Mouse (Mus musculus) testis, adult 2 months (tissue): Measurements from ENCODE around the gene Stk39. TPM values are rescaled to one million over a fixed set of nuclear protein-coding genes. Genes with fewer than 3 reads are reported as not detected.

Experiments
- H3K27ac ChIP-seq: fragments of 200-500 bp; 2 replicates; pipeline ENCODE4 v1.5.1; 2012; ENCODE audit warnings: low read depth, low read length; ENCODE audit not compliant: control insufficient read depth, insufficient read depth
- H3K27me3 ChIP-seq: fragments of 200-500 bp; 2 replicates; pipeline ENCODE4 v1.6.1; 2012; ENCODE audit warnings: mild to moderate bottlenecking, low read length, moderate library complexity; ENCODE audit not compliant: control insufficient read depth, insufficient read depth
- H3K36me3 ChIP-seq: fragments of 200-500 bp; 2 replicates; pipeline ENCODE4 v1.6.1; 2012; ENCODE audit warnings: mild to moderate bottlenecking, low read length; ENCODE audit not compliant: control insufficient read depth, insufficient read depth
- H3K4me1 ChIP-seq: fragments of 200-500 bp; 2 replicates; pipeline ENCODE4 v1.6.1; 2012; ENCODE audit warnings: low read length; ENCODE audit not compliant: control insufficient read depth, insufficient read depth
- H3K4me3 ChIP-seq: fragments of 200-500 bp; 2 replicates; pipeline ENCODE4 v1.5.1; 2012; ENCODE audit warnings: low read depth, mild to moderate bottlenecking, low read length, moderate library complexity, mixed read lengths; ENCODE audit not compliant: control insufficient read depth
- CTCF ChIP-seq: fragments of 200-500 bp; IDR thresholded peaks from 2 replicates; pipeline ENCODE4 v1.5.1; 2012; ENCODE audit warnings: low read depth, mild to moderate bottlenecking, inconsistent platforms, low read length, moderate library complexity; ENCODE audit not compliant: control insufficient read depth, insufficient read depth, insufficient replicate concordance
- POLR2A ChIP-seq: fragments of 200-500 bp; IDR thresholded peaks from 2 replicates; pipeline ENCODE4 v1.6.1; 2012; ENCODE audit warnings: low read depth, mild to moderate bottlenecking, inconsistent platforms, low read length, moderate library complexity; ENCODE audit not compliant: control insufficient read depth
- polyA plus RNA-seq: library from polyadenylated mRNA; depleted of rRNA; stranded (reverse); fragments of >200 nt; gene quantifications from 2 replicates; pipeline ENCODE4 v1.2.3, GENCODE M21; 2012

The Stk39 gene
- polyA plus RNA-seq, 1 experiment, result 118 TPM

DNA sequence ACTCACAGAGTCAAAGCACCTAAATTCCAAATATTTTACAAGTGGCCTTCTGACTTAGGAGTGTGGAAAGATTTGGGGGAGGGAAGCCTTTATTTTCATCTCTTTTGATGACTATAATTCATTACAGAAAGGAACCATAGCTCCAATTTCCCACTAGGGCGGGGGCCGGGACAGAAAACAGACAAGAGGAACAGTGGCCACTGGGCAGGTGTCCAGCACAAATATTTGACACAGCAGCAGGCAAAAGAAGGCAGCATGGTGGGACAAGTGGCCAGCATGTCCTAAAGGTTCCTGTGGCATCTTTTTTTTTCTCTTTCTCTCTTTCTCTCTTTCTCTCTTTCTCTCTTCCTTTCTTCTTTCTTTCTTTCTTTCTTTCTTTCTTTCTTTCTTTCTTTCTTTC lies 154.6 kb downstream of the Stk39 start:
- H3K27ac ChIP-seq, result no peak overlapping the region
- TF ChIP-seq CTCF, result no peak
- no peak for TF ChIP-seq POLR2A
- no peaks in the 10 kb centered on the region for H3K27me3 ChIP-seq
- H3K4me1 ChIP-seq, result no peaks in the 10 kb centered on the region
- H3K36me3 ChIP-seq, result no peaks in the 10 kb centered on the region; the same call in 1 of the 2 replicates
- no peak overlapping the region for H3K4me3 ChIP-seq

GRCm38 (mm10) chr2:68315258-68315657 lies 156.8 kb downstream of the Stk39 start:
- no peak for TF ChIP-seq CTCF
- no peak for TF ChIP-seq POLR2A
- Histone ChIP-seq H3K4me3 (no peak overlapping the region), H3K36me3 (no peaks in the 10 kb centered on the region; the same call in 1 of the 2 replicates), H3K4me1 (no peaks in the 10 kb centered on the region), H3K27ac (no peak overlapping the region), H3K27me3 (no peaks in the 10 kb centered on the region)

DNA sequence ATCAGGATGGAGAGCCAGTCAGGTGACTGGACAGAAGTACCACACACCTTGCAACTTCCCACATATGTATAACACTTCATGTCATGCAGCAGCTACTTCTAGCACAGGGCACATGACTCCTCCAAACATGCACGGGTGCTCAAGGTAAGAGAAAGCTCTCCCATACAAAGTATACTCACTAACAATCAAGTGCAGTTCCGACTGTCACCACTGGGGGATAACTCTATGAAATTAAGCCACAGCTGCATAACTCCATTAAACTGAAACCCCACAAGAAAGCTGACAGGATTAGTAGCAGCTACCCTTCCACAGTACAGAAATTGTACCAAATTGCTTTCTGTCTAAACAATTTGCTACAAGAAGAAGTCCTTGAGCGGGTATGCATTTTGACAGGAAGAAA lies 161.9 kb downstream of the Stk39 start:
- TF ChIP-seq POLR2A (no peak), CTCF (no peak)
- Histone ChIP-seq H3K4me3 (no peak overlapping the region), H3K4me1 (no peaks in the 10 kb centered on the region), H3K27me3 (no peaks in the 10 kb centered on the region), H3K27ac (no peak overlapping the region), H3K36me3 (no peaks in the 10 kb centered on the region; the same call in 1 of the 2 replicates)

DNA sequence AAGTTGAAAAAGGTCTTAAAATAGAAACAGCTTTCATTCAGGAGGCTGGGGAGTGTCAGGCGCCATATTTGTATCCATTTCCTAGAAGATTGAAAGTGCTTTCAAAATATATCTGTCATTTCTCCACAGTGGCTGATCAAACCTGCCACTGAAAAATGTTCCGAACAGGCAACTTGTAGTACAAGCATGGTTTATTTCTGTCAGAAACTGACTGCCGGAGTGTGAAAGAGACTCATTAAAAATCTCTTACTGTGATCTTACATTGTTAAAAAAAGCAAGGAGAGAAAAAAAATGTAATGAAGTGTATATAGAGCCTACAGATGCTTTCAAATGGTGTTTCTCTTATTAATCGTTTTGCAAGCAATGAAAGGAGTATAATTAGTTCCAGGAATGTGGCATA lies 165.5 kb downstream of the Stk39 start:
- no peaks in the 10 kb centered on the region for H3K36me3 ChIP-seq
- no peak for TF ChIP-seq POLR2A
- TF ChIP-seq CTCF, result no peak

GRCm38 (mm10) chr2:68304771-68305460 lies 167.2 kb downstream of the Stk39 start:
- TF ChIP-seq CTCF (no peak), POLR2A (no peak)
- Histone ChIP-seq H3K27me3 (no peaks in the 10 kb centered on the region), H3K36me3 (no peaks in the 10 kb centered on the region), H3K4me3 (no peak overlapping the region), H3K4me1 (no peaks in the 10 kb centered on the region), H3K27ac (no peak overlapping the region)

More for the DNA sequence above, 165.5 kb downstream of the Stk39 start:
- Histone ChIP-seq H3K27me3 (no peaks in the 10 kb centered on the region), H3K4me1 (no peaks in the 10 kb centered on the region), H3K4me3 (no peak overlapping the region), H3K27ac (no peak overlapping the region)

DNA sequence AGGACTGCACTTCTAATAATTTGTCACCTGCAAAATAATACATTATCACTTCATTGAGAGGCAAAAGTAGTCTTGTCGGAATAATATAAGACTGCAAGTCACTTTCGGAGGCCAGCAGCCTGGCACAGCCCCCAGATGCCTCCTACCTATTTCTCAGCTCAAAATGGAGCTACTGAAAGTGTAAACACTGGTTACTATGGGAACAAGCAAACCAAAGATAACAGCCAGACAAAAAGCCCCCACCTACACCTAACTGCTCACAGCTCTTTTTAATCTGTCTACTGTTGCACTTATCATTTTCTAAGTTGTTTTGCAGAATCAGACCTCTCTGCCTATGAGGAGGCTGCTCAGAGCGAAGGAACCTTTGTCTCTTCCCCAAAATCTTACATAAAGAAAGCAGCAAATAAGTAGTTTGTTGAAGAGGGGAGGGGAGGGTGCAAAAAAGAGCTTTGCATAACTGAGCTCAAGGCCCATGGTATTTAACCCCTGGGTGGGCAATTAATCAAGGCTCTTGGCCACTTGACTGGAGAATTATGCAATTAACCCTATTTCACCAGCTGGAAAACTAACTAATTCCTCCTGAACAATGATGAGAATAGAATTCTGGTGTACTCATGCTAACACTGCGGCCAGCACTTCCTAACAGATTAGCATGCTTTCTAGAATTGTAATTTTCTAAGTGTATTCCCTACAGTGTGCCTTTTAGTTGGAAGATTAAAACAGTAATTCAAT lies 170.1 kb downstream of the Stk39 start:
- Histone ChIP-seq H3K27ac (no peak overlapping the region), H3K36me3 (no peaks in the 10 kb centered on the region), H3K4me3 (no peak overlapping the region), H3K27me3 (no peaks in the 10 kb centered on the region), H3K4me1 (no peaks in the 10 kb centered on the region)
- TF ChIP-seq POLR2A (no peak), CTCF (no peak)

DNA sequence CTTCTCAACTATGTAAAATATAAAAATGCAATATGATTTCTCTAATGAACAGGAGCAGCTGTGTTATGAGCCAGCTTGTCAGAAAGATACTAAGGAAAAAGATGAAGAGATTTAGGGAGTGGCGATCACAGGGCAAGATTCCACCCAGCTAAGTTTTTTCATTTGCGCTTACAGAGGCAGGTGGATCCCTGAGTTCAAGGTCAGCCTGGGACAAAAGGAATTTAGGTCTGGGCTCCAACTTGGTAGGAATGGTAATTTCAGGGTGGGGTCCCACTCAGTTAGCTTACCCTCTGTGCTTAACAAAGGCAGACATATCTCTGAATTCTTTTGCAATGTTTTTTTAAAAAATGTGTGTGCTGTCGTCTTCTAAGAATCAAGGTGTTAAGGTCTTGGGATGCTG lies 173.7 kb downstream of the Stk39 start:
- Histone ChIP-seq H3K27me3 (no peaks in the 10 kb centered on the region), H3K27ac (no peak overlapping the region), H3K4me3 (no peak overlapping the region), H3K36me3 (no peaks in the 10 kb centered on the region), H3K4me1 (no peaks in the 10 kb centered on the region)
- TF ChIP-seq POLR2A (no peak), CTCF (no peak)
